Mouse (Mus musculus) left cerebral cortex, postnatal 25 days (tissue): ENCODE measurements around the gene Usp34. TPM values are rescaled to one million over a fixed set of nuclear protein-coding genes. Genes with fewer than 3 reads are reported as not detected.
"Not testable (repeated sequence)": the region's sequence is repeated elsewhere in the genome, so short reads cannot be mapped to it uniquely, and the experiment has no call there.

Experiments used
- DNase-seq, 2 experiments: peaks; one replicate each; pipeline ENCODE4 v3.0.0; 2022; ENCODE audit warnings: low spot score in 2 of 2, mixed read lengths in 1 of 2
- intact Hi-C: fragments of 180-260 bp; cut with DNase I; formaldehyde crosslinking; loops from one replicate; pipeline ENCODE4 v1.15.1; 2025
- total RNA-seq, 2 experiments: library from RNA; stranded (reverse); gene quantifications; 2 replicates each; pipeline ENCODE4 v1.2.3; 2021

The Usp34 gene
- total RNA-seq, 2 experiments from 2014 or later = 104 to 105 TPM

DNA sequence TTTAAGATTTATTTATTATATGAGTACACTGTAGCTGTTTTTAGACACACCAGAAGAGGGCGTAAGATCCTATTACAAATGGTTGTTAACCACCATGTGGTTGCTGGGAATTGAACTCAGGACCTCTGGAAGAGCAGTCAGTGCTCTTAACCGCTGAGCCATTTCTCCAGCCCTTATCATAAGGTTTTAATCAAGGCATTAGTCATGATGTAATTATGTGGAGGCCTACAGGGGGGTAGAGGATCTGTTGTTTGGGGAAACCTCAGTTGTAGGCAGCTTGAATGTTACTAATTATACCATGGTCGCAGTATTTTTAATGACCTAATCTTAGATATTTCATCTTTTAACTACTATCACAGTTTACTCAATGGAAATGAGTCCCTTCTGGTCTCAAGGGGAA lies 25.4 kb downstream of the Usp34 start:
- no peak for DNase-seq
- intact Hi-C loops = no loop called here

DNA sequence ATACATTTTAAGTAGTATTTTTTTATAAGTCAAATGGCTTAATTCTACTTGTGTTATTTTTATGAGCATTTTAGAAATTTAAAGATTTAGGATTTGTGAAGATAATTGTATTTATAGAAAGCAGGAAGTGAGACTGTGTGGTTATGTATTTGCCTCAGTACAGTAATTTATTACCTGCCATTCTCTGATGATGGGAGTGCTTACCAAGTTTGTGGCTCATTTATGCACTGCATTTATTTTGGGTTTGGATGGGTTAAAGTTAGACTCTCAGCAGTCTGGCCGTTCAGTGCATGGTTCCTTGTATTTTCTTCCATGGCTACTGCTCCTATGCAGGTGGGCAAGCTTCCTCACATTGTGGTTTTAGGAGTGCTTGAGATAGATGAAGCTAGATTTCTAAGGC lies 28.5 kb downstream of the Usp34 start:
- intact Hi-C loops = no loop called here
- DNase-seq = no peak

DNA sequence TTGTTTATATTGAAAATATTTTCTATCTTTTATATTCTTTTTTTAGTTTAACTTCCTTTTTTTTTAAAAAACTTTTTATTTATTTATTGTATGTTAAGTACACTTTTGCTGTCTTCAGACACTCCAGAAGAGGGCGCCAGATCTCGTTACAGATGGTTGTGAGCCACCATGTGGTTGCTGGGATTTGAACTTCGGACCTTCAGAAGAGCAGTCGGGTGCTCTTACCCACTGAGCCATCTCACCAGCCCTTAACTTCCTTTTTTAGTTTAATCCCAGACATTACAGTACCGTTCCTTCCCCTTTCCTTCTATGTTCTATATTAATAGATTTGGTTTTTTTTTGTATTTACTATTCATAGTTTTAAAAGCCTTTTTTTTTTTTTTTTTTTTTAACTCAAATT lies 50.5 kb downstream of the Usp34 start:
- DNase-seq, intact Hi-C loops: not testable (repeated sequence)

DNA sequence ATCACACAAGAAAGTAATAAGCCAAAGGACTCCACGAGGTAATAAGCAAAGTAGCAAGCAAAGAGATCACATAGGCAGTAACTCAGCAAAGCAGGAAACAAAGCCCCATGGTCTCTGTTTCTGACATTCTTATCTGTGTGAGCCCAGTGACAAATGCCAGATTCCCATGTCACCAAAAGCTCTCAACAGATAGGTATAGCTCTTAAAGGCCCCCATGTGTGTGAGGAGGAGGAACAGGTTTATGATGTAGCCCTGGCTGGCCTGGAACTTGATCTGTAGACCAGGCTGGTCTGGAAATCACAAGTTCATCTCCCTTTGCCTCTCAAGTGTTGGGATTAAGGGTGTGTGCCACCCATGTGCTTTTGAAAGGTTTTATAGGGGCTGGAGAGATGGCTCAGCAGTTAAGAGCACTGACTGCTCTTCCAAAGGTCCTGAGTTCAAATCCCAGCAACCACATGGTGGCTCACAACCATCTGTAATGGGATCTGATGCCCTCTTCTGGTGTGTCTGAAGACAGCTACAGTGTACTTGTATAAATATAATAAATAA lies 53.1 kb downstream of the Usp34 start:
- intact Hi-C loops = not testable (repeated sequence)

DNA sequence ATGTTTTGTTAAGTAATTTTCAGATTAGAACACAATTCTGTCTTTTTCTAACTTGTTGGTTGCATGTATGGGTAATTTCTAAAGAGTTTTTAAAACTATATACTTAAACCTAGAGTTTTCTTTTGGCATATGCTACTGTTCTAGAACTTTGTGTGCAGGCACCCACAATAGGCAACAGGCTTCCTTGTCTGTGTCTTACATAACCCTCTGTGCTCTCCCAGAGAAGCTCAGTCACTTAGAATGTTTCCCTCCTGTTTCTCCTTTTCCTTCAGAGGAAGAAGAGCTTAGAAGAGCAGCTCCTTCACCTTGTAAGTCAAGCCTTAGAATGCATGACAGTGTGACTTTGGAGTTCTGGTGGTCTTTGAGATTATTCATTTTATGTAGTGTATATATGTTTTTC lies 55.6 kb downstream of the Usp34 start:
- DNase-seq = peak in 1 of 2 experiments; percentile 19
- intact Hi-C loops = no loop called here

More for the DNA sequence above, 53.1 kb downstream of the Usp34 start:
- DNase-seq = not testable (repeated sequence)

DNA sequence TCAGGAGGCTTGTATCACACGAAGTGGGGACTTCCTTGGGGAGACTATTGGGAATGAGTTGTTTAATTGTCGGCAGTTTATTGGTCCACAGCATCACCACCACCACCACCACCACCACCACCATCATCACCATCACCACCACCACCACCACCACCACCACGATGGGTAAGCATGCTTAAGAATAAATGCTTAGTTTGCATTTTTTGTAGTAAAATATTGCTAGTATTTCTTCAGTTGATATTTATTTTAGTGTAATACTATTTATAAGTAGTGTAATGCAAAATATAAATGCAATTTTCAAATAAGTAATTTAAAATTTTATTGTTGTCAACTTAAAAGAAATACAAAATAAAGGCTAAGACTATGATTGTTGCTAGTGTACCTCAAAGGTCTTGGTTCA lies 57.7 kb downstream of the Usp34 start:
- intact Hi-C loops = no loop called here
- no peak for DNase-seq

DNA sequence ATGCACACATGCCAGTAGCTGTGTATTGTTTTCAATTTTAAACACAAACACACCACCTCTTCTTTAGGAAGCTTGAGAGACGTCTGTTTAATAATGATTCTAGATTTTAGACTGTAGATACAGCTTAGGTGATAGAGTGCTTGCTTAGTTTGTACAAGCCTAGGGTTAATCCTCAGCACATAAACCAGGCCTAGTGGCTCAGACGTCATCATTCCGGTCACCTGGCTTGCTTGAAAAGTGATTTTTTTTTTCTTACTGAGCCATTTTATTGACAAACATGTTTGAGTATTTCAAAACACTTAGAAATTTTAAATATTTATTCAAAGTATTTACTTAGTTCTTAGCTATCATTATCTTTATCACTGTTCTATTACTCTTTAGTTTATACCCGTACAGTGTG lies 65.3 kb downstream of the Usp34 start:
- intact Hi-C loops = no loop called here

DNA sequence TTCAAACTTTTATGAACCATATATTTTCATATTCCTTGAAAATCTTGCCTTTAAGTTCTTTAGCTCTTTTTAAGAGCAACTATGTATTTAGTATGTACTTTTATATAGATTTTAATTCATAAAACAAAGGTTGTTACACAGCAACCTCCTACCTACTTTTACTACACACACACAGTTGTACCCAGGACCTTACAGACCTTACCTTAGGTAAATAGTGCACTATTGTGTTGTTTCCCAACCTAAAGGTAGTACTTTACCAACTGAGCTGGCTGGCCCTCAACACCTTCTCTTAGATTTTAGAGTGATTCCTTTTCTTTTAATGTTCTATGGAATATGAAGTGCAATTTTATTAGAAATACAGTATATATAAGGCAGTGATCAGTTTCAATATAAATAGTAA lies 65.8 kb downstream of the Usp34 start:
- intact Hi-C loops = no loop called here
- no peak for DNase-seq

More for the DNA sequence above, 65.3 kb downstream of the Usp34 start:
- no peak for DNase-seq

DNA sequence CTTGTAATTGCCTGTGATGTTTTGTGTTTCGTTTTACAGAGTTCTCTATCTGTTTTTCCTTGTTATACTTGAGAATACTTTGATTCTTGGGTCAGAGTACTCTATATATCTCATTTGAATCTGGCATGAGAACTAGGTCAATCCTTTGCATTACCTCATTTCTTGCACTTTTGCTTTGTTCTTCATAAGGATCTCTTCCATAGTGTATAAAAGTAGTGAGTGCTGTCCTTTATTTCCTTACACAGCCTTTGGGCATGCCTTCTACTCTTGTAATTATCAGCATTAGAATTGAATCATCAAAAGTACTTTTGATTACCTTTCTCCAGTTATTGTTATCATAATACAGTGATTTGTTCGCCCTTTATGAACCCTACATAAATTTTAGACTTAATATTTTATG lies 73.4 kb downstream of the Usp34 start:
- intact Hi-C loops = no loop called here

DNA sequence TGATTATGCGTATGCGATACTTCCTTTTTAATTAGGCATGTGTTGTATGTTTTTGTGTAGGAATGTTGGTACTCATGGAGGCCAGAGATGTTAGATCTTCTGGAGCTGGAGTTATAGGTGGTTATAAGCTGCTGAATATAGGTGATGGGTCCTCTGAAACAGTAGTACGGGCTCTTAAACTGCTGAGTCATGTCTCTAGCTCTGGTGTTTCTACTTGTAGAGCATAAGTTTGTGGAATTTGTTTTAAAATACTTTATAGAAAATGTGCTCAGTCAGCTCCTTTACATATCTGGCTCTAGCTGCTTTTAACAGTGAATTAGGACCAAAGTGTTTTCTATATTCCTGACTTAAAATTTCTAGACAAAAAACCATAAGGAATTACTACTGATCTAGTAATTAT lies 73.9 kb downstream of the Usp34 start:
- DNase-seq = no peak
- intact Hi-C loops = no loop called here

More for the DNA sequence above, 73.4 kb downstream of the Usp34 start:
- no peak for DNase-seq

DNA sequence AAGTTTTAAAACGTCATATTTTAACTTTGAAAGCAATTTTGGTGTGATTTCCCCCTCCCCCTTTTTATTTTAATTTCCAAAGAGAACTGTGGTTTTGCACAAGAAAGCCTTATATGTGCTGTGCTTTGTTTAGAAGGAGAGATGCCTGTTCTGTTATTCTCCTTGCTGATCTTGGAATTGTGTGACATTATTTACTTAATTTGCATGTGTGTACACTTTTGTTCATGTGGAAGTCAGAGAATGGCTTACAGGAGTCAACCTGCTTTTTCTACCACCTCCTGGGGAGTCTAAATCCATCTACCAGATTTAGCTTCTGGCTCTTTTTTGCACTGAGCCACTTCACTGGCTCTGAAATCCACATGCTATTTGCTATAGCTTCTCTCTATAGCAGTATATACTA lies 76.1 kb downstream of the Usp34 start:
- intact Hi-C loops = no loop called here
- DNase-seq = no peak

DNA sequence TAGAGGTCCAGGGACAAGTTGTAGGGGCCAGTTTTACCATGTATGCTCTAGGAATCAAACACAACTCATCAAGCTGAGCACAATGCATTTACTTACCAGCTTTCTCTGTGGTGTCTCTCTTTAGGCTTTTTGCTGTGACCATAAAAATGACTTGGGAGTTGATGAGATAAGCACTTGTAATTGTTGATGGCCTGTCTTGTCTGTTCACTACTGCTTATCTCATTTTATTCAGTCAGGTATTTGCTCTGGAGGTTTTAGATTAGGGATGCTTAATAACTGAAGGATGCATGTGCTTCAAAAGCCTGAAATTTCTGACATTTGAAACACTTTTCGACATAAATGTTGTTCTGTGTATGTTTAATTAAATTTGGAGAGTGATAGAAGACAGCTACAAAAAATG lies 83.0 kb downstream of the Usp34 start:
- intact Hi-C loops = no loop called here
- no peak for DNase-seq

DNA sequence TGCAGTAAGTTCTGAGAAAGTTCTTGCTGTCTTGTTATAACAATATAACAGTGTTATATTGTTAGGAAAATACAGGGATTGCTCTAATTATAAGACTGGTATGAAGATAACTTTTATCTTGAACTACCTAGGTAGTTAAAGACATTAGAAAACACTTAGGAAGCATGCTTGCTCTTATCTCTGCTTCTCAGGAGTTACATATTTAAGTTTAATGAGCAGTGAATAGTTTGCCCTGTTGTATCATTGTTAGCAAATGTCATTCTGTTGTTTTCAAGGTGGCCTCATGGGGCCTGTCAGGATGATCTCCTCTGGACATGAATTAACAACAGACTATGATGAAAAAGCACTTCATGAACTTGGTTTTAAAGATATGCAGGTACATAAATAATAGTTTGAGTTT lies 85.9 kb downstream of the Usp34 start:
- no peak for DNase-seq
- intact Hi-C loops = no loop called here

DNA sequence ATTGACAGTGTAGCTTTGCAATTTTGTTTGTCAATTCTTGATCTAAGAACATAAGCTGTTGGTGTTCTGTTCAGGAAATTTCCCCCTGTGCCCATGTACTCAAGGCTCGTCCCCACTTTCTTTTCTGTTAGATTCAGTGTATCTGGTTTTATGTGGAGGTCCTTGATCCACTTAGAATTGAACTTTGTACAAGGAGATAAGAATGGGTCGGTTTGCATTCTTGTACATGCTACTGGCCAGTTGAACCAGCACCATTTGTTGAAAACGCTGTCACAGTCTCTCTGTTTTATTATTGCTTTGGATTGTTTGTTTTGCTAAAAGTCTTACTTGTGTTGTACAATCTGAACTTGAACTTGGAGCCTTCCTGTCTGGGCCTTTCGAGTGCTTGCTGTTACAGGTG lies 89.9 kb downstream of the Usp34 start:
- no peak for DNase-seq
- intact Hi-C loops = no loop called here

DNA sequence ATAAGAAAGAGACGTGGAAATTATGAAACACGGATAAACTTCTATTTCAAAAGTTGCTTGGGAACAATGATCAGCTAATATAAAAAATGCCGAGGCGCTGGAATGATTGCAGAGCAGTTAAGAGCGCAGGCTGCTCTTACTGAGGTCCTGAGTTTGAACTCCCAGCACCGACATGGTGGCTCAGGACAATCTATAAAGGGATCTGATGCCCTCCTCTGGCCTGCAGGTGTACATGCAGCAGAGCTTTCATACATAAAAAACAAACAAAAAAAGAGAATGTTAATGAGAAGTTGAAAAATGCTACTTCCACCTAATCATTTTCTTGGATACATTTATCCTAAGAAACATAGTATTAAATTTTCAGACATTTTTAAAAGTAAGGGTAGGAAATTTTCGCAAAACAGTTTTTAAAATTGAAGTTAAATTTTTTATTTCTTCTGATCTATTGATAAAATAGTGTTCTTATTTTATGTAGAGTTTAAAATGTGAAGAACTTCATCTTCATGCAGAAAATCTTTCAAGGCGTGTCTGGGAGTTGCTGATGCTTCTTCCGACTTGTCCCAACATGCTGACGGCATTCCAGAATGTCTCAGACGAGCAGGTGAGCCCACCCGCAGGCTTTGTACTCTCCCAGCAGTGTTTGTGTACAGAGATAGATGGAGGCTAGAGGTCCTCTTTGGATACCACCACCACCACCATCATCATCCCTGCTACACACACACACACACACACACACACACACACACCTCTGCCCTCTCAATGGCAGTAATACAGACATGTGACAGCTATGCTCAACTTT lies 94.5 kb downstream of the Usp34 start:
- DNase-seq = no peak
- intact Hi-C loops = no loop called here

DNA sequence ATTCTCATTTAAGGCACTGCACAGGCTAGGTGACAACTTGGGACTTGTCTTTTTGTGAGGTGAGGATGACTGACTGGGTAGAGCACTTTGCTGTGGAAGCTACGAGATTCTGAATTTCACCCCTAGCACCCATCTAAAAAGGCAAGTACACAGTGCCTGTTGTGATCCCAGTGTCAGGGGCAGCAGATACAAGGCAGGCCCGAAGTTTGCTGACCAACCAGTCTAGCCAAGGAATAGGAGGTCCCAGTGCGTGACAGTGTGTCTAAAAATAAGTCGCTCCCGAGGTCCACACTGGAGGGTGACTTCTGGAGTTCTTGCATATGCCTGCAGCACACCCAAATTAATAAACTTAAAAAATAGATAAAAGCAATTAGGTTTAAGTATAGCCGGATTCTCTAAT lies 121.6 kb downstream of the Usp34 start:
- intact Hi-C loops = no loop called here
- no peak for DNase-seq

DNA sequence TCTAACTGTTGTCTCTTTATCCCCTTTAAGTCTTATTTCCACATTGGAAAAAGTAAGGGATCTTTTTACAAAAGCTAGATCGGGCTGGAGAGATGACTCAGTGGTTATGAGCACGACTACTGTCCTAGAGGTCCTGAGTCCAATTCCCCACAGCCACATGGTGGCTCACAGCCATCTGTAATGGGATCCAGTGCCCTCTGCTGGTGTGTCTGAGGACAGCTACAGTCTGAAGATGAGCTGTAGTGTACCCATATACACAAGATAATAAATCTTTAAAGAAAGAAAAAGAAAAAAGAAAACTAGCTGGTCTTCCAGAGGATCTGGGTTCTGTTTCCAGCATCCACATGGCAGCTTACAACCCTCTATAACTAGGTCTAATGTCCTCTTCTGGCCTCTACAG lies 123.3 kb downstream of the Usp34 start:
- no peak for DNase-seq
- intact Hi-C loops = no loop called here

DNA sequence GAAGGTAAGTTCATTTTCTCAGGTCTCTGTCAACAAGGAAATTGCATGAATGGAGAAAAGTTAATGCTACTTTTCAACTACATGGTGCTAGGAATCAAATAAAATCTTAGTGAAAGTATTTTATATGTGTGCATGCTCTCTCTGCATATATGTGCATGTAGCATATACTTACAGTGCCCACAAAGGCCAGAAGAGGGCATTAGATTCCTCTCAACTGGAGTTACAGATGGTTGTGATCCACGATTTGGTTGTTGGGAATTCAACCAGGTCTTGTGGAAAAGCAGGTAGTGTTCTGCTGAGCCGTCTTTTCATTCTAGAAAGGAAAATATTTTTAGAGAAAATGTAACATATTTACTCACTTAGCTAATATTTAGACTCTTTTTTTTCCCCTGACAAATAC lies 129.4 kb downstream of the Usp34 start:
- intact Hi-C loops = no loop called here
- no peak for DNase-seq

DNA sequence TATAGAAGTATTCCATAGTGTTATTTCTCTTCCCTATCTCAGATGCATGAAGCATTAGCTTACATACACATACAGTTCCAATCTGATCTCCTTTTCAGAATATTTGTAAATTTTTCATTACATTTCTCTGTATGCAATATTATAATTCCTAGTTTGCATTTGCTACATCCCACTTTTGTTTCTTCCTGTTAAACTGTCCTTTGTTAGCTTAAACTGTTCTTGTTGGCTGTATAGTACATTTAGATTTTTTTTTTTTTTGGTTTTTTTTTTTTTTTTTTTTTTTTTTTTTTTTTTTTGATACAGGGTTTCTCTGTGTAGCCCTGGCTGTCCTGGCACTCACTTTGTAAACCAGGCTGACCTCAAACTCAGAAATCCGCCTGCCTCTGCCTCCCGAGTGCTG lies 159.2 kb downstream of the Usp34 start:
- DNase-seq, intact Hi-C loops: not testable (repeated sequence)

DNA sequence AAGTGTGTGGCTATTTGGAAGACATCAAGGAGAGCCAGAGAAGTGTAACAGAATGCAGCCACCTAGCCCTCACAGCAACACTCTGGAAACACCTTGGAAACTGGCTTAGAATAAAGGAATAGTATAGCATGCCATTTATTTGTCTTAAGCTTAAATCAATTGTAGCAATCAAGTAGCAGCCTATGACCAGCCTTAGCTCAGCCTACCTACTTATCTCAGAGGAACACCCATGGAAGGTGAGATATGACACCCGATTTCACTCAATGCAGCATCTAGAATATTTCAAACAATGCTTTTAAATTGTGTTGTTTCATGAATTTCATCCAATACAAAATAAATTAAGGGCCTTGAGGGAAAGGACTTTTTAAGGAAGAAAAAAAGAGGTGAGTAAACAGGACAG lies 183.3 kb downstream of the Usp34 start:
- intact Hi-C loops = loop anchor here (10.0 kb wide), 1 partner anchor 495 kb away; the partner anchor contains the start of gene Cct4
- no peak for DNase-seq

DNA sequence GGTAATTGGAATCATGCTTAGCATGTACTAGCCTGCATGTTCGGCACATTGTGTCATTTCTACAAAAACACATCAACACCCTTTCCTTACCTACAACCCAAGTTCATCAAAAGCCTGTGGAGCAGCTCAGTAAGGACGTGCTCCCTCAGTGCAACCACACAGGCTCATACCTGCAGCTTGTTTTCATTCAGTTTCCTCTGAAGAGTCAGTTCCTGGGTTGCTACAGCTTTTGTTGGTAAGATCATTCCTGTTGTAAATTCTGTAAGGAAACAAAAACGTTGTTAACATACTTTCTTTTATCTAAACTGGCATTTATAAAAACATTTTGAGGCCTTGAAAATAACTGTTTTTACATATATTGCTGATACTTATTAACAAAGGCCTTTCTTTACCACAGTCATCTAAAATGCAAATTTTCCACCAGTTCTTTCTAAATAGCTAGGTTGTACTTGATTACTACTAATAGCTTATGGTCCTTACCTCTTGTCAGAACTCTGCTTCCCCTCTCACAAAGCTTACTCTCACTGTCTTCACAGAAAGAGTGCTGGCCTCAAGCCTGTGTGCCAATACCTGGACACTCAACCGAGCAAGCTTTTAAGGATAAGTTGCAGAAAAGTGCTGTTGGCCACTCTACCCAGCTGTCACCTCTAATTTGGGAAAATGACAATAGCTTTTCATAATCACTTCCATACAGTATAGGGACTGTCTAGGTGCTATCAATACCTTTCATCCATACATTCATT lies 185.5 kb downstream of the Usp34 start:
- intact Hi-C loops = loop anchor here (10.0 kb wide), 1 partner anchor 497 kb away; the partner anchor contains the start of gene Cct4
- DNase-seq = no peak
